Mouse (Mus musculus): Measurements from ENCODE around the gene Ssh3.

GRCm38 (mm10) chr19:4268566-4269361 lies at the start of gene Ssh3:
- TF ChIP-seq ZNF384 (IDR thresholded peaks at IDR 0.05; ENCODE audit: low read depth, low read length) (no peak), MAFK (IDR thresholded peaks at IDR 0.05; ENCODE audit: insufficient read depth, low read depth, low read length) (no peak), ZC3H11A (IDR thresholded peaks at IDR 0.05; ENCODE audit: borderline replicate concordance, low read depth, low read length) (no peak), HCFC1 (IDR thresholded peaks at IDR 0.05; ENCODE audit: borderline replicate concordance, insufficient read depth, low read length) (no peak)
